Mouse (Mus musculus): Measurements from ENCODE around the gene Tfdp1. TPM values are rescaled to one million over a fixed set of nuclear protein-coding genes. Genes with fewer than 3 reads are reported as not detected.

Gene Tfdp1
- polyA plus RNA-seq, 1 experiment = 76.6 TPM

- TF ChIP-seq CTCF (IDR thresholded peaks at IDR 0.05; ENCODE audit: extremely low read depth, insufficient read depth, low read length) = no peak
- Histone ChIP-seq H3K4me1 (ENCODE audit: control insufficient read depth, insufficient read depth, low read length) (no peaks in the 10 kb centered on the region; the same call in none of the 2 replicates), H3K4me3 (ENCODE audit: insufficient read depth, low read length) (no peak overlapping the region), H3K27ac (ENCODE audit: insufficient read depth, low read length) (no peak overlapping the region)
Measured at GRCm38 (mm10) chr8:13343134-13343533, 4.6 kb downstream of the Tfdp1 start.

GRCm38 (mm10) chr8:13350052-13350451 lies 11.5 kb downstream of the Tfdp1 start:
- no peak overlapping the region for H3K4me3 ChIP-seq (ENCODE audit: insufficient read depth, low read length)
- peaks cover 12% of the 10 kb centered on the region for H3K4me1 ChIP-seq (ENCODE audit: control insufficient read depth, insufficient read depth, low read length)
- H3K27ac ChIP-seq (ENCODE audit: insufficient read depth, low read length) = no peak overlapping the region
- TF ChIP-seq POLR2A (IDR thresholded peaks at IDR 0.05; ENCODE audit: extremely low read depth, insufficient read depth, low read length) (no peak), CTCF (IDR thresholded peaks at IDR 0.05; ENCODE audit: extremely low read depth, insufficient read depth, low read length) (no peak)

DNA sequence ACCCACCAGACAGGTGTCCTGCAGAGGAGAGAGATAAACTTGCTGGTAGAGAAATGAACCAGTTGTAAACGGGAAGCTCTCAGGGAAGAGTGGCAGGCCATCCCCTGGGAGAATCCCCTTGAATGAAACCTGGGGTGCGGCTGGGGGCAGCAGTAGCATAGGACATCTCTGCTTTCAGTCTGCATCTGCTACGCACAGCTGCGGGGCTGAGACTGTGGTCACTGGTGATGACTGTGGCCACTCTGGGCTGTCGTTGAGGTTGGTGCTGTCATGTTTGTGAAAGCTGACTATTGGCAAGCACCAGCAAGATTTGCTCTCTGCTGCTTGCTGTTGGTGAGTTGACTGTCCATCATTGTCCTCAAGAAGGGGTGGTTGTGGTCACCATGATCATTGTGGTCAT lies 13.0 kb downstream of the Tfdp1 start:
- TF ChIP-seq POLR2A (IDR thresholded peaks at IDR 0.05; ENCODE audit: extremely low read depth, insufficient read depth, low read length) (no peak), CTCF (IDR thresholded peaks at IDR 0.05; ENCODE audit: extremely low read depth, insufficient read depth, low read length) (no peak)
- no peak overlapping the region for H3K4me3 ChIP-seq (ENCODE audit: insufficient read depth, low read length)
- H3K4me1 ChIP-seq (ENCODE audit: control insufficient read depth, insufficient read depth, low read length) = peaks cover 12% of the 10 kb centered on the region
- no peak overlapping the region for H3K27ac ChIP-seq (ENCODE audit: insufficient read depth, low read length)

DNA sequence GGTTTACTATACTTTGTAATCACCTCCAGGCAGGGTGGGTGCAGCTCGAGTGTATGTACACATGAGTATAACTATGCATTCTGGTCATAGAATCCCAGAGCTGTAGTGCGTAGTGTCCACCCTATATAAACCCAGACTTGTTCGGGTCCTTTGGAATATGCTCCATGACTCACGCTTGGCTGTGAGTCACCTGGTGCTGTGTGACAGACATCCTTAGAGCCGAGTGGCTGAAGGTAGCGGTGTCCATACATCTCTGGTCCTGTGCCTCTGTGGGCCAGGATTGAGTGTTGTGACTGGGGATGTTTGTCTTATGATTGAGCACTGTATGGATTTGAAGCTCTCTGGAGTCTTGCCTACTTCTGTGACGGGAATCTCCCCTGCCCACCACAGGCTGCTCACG lies 14.1 kb downstream of the Tfdp1 start:
- Histone ChIP-seq H3K4me3 (ENCODE audit: insufficient read depth, low read length) (no peak overlapping the region), H3K4me1 (ENCODE audit: control insufficient read depth, insufficient read depth, low read length) (peaks cover 12% of the 10 kb centered on the region), H3K27ac (ENCODE audit: insufficient read depth, low read length) (no peak overlapping the region)
- TF ChIP-seq CTCF (IDR thresholded peaks at IDR 0.05; ENCODE audit: extremely low read depth, insufficient read depth, low read length) = no peak
- TF ChIP-seq POLR2A (IDR thresholded peaks at IDR 0.05; ENCODE audit: extremely low read depth, insufficient read depth, low read length) = no peak

- Histone ChIP-seq H3K4me3 (ENCODE audit: insufficient read depth, low read length) (no peak overlapping the region), H3K27ac (ENCODE audit: insufficient read depth, low read length) (no peak overlapping the region), H3K4me1 (ENCODE audit: control insufficient read depth, insufficient read depth, low read length) (peaks cover 12% of the 10 kb centered on the region)
- TF ChIP-seq CTCF (IDR thresholded peaks at IDR 0.05; ENCODE audit: extremely low read depth, insufficient read depth, low read length) = no peak
- no peak for TF ChIP-seq POLR2A (IDR thresholded peaks at IDR 0.05; ENCODE audit: extremely low read depth, insufficient read depth, low read length)
Measured at GRCm38 (mm10) chr8:13353155-13353833, 14.7 kb downstream of the Tfdp1 start.

GRCm38 (mm10) chr8:13353883-13354282 lies 15.3 kb downstream of the Tfdp1 start:
- Histone ChIP-seq H3K4me3 (ENCODE audit: insufficient read depth, low read length) (no peak overlapping the region), H3K4me1 (ENCODE audit: control insufficient read depth, insufficient read depth, low read length) (peaks cover 12% of the 10 kb centered on the region), H3K27ac (ENCODE audit: insufficient read depth, low read length) (no peak overlapping the region)
- TF ChIP-seq POLR2A (IDR thresholded peaks at IDR 0.05; ENCODE audit: extremely low read depth, insufficient read depth, low read length) (no peak), CTCF (IDR thresholded peaks at IDR 0.05; ENCODE audit: extremely low read depth, insufficient read depth, low read length) (no peak)

DNA sequence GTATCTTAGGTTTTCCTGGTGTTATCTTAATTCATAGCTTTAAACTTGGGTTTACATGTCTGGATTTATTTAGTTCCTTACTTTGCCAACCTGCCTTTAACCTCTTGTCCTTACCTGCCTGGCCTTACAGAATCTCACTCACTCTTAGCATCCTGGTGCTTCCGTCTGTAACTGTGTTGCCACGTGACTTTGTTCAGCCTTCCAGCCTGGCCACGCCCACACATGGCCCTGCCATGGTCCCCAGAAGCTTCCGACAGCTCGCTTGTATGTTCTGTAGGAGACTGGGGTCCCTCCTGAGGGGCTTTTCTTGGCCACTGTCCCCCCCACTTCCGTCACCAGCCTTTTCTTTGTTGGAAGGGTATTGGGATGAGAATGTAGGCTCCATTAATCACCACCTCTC lies 17.7 kb downstream of the Tfdp1 start:
- TF ChIP-seq POLR2A (IDR thresholded peaks at IDR 0.05; ENCODE audit: extremely low read depth, insufficient read depth, low read length) = no peak
- peaks cover 9% of the 10 kb centered on the region for H3K4me1 ChIP-seq (ENCODE audit: control insufficient read depth, insufficient read depth, low read length)
- H3K4me3 ChIP-seq (ENCODE audit: insufficient read depth, low read length) = no peak overlapping the region
- no peak overlapping the region for H3K27ac ChIP-seq (ENCODE audit: insufficient read depth, low read length)

GRCm38 (mm10) chr8:13356681-13357080 lies 18.1 kb downstream of the Tfdp1 start:
- Histone ChIP-seq H3K4me1 (ENCODE audit: control insufficient read depth, insufficient read depth, low read length) (peaks cover 9% of the 10 kb centered on the region), H3K27ac (ENCODE audit: insufficient read depth, low read length) (no peak overlapping the region), H3K4me3 (ENCODE audit: insufficient read depth, low read length) (no peak overlapping the region)
- no peak for TF ChIP-seq CTCF (IDR thresholded peaks at IDR 0.05; ENCODE audit: extremely low read depth, insufficient read depth, low read length)
- TF ChIP-seq POLR2A (IDR thresholded peaks at IDR 0.05; ENCODE audit: extremely low read depth, insufficient read depth, low read length) = no peak

- TF ChIP-seq CTCF (IDR thresholded peaks at IDR 0.05; ENCODE audit: extremely low read depth, insufficient read depth, low read length) (no peak), POLR2A (IDR thresholded peaks at IDR 0.05; ENCODE audit: extremely low read depth, insufficient read depth, low read length) (no peak)
- Histone ChIP-seq H3K4me1 (ENCODE audit: control insufficient read depth, insufficient read depth, low read length) (no peaks in the 10 kb centered on the region), H3K4me3 (ENCODE audit: insufficient read depth, low read length) (no peak overlapping the region), H3K27ac (ENCODE audit: insufficient read depth, low read length) (no peak overlapping the region)
Measured at GRCm38 (mm10) chr8:13360213-13360612, 21.7 kb downstream of the Tfdp1 start.

DNA sequence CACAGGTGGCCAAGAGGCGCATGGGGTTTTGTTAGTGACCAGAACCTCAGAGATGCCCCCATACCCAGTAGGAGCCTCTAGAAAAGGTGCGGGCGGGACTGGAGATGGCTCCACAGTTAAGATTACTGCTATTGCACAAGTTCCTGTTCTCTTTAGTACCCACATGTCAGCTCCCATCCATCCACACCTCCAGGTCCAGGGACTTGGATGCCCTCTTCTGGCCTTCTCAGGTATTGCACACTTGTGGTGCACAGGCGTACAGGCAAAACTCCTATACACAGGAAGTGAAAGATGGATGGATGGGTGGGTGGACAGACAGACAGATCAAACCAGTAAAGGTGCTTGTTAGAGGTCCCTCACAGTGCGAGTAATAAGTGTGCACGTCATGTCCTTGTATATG lies 23.3 kb downstream of the Tfdp1 start:
- H3K4me3 ChIP-seq (ENCODE audit: insufficient read depth, low read length) = no peak overlapping the region
- H3K27ac ChIP-seq (ENCODE audit: insufficient read depth, low read length) = no peak overlapping the region
- H3K4me1 ChIP-seq (ENCODE audit: control insufficient read depth, insufficient read depth, low read length) = no peaks in the 10 kb centered on the region
- no peak for TF ChIP-seq POLR2A (IDR thresholded peaks at IDR 0.05; ENCODE audit: extremely low read depth, insufficient read depth, low read length)
- TF ChIP-seq CTCF (IDR thresholded peaks at IDR 0.05; ENCODE audit: extremely low read depth, insufficient read depth, low read length) = no peak

Measured in cortical plate, adult 2 months (tissue).